Mouse (Mus musculus) liver, postnatal 0 days (tissue): ENCODE measurements around the gene Ppp3cb.

Source experiments
- CTCF ChIP-seq: sonication (generic); IDR thresholded peaks from 2 replicates; pipeline ENCODE4 v1.5.1; 2016; ENCODE audit warnings: antibody characterized with exemption, low read depth
- EP300 ChIP-seq: IDR thresholded peaks from 2 replicates; pipeline ENCODE4 v1.6.1; 2016; ENCODE audit warnings: antibody characterized with exemption, low read depth, mild to moderate bottlenecking

DNA sequence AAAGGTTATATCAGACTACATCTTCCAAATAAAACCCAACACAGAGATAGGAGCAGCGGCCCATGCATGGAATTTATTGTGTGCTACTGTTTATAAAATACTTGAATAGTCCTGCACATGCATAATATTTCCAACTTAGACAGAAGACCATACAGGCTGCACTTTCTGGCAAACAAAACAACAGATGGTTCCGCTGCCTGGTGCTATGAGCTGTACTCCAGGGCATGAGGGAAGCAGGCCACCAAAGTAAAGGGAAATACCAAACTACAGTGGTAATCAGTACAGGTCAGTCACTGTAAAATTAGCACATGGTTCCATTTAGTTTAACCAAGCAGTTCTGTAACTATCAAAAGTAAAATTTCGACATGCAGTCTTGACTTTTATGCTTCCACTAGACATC is 46.4 kb downstream of the Ppp3cb start:
- TF ChIP-seq CTCF (no peak), EP300 (no peak)
